Mouse (Mus musculus) gastrocnemius, postnatal 4 days (tissue): Measurements from ENCODE around the gene Fbxo10. TPM values are rescaled to one million over a fixed set of nuclear protein-coding genes. Genes with fewer than 3 reads are reported as not detected.
A peak's percentile ranks its signal among the peaks of the same experiment; 100 is the strongest.
"Not testable (repeated sequence)": the region's sequence is repeated elsewhere in the genome, so short reads cannot be mapped to it uniquely, and the experiment has no call there.

Experiments
- DNase-seq, 2 experiments: peaks; one replicate each; pipeline ENCODE4 v3.0.0; 2021 to 2022; ENCODE audit warnings: low spot score in 2 of 2, mixed read lengths in 2 of 2
- total RNA-seq, 2 experiments: library from RNA; stranded (reverse); gene quantifications; 2 replicates each; pipeline ENCODE4 v1.2.3; 2021

Gene Fbxo10
- total RNA-seq, 2 experiments from 2014 or later = 16.0 to 16.8 TPM

DNA sequence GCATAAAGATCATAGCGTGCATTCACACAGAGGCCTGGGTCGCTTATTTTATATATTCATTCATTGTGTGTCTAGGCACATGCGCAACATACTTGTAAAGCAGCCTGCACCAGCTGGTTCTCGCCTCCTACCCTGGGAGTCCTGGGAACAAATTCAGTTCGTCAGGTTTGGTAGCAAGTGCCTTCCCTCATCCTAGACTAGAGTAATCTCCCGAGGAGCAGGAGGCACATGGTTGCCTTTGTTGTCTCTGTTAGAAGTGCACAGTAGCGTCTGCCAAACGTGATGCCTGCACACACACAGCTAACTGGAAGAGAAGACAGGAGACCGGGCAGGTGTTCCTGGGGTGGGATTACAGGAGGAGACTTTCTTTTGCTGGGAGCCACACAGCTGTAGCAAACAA is 36.4 kb downstream of the Fbxo10 start:
- no peak for DNase-seq

DNA sequence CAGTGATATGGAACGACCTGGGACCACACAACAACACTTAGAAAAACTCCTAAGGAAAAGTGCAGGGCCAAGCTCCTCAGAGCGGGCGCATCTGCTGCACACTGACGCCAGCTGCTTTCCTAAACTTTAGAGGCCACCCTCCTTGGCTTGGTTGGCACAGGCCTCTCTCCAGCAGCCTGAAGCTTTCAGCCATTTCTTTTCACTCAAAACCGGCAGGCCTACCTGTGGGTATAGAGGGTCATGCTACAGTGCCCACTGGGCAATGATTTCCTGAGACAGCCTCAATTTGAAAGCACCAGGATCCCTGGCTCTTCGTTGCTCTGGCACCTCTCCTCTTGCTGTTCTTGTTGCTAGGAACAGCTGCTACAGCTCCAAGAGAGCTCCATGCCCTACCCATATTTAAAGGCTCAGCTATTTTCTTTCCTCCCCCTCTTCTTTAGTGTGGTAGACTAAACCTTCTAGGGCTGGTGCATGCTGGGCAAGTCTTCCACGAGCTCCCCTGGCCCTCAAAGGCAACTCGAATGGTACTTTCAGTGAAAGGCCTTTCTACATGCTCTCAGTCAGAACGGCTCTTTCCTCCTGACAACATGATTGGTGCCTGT is 37.0 kb downstream of the Fbxo10 start:
- DNase-seq = no peak

GRCm38 (mm10) chr4:45046679-45047078 is 37.7 kb downstream of the Fbxo10 start:
- no peak for DNase-seq

DNA sequence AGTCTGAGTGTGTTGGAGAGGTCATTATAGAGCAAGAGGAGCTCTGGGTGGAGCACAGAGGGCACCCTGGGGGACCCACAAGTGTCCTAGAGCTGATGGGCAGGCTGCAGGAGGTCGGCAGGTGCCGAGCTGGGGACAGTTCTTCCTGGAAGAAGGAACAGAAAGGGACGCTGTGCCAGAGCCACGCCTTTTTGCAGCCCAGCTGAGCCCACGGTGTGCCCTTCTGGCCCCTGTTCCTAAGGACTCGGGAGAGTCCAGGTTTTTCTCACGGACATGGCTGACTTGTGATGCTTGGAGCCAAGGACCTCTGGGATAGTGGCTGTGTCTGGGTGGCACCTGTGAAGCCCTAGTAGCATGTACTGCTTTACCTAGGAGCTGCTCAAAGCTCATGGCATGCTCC is 43.6 kb downstream of the Fbxo10 start:
- no peak for DNase-seq

- not testable (repeated sequence) for DNase-seq
Measured at GRCm38 (mm10) chr4:45039546-45039945, 44.9 kb downstream of the Fbxo10 start.

DNA sequence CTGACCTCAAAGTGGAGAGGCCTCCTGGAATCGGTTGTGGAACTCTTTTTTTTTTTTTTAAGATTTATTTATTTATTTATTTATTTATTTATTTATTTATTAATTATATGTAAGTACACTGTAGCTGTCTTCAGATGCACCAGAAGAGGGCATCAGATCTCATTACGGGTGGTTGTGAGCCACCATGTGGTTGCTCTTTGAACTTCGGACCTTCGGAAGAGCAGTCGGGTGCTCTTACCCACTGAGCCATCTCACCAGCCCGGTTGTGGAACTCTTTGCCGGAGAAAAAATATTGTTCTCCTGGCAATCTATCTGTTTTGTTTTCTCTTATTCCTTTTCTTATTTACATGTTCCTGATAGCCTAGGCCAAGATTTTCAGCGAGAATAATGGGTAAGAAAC is 45.5 kb downstream of the Fbxo10 start:
- DNase-seq = not testable (repeated sequence)

GRCm38 (mm10) chr4:45037455-45038410 is 46.7 kb downstream of the Fbxo10 start:
- no peak for DNase-seq

- no peak for DNase-seq
Measured at GRCm38 (mm10) chr4:45036571-45036970, 47.8 kb downstream of the Fbxo10 start.

DNA sequence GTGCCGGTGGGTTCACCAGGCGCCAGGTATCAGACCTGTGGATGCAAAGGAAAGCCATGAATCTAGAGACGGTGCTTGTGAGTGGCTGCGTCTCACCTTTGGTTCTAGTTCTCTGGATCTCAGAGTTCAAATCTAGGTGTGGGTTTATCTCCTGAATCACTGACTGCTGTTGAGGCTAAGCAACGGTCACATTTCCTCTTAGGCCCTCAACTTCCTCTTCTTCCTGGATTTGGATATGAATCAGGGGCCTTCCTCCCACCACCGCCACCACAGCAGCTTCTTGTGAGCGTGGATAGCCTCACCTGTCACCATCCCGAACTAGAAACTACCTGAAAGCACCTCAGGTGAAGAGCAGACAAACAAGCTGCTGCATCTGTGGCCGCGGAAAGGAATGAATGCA is 48.4 kb downstream of the Fbxo10 start:
- DNase-seq = no peak

- DNase-seq = no peak
Measured at GRCm38 (mm10) chr4:45034693-45035628, 49.4 kb downstream of the Fbxo10 start.

GRCm38 (mm10) chr4:45032586-45032985 is 51.8 kb downstream of the Fbxo10 start:
- no peak for DNase-seq

DNA sequence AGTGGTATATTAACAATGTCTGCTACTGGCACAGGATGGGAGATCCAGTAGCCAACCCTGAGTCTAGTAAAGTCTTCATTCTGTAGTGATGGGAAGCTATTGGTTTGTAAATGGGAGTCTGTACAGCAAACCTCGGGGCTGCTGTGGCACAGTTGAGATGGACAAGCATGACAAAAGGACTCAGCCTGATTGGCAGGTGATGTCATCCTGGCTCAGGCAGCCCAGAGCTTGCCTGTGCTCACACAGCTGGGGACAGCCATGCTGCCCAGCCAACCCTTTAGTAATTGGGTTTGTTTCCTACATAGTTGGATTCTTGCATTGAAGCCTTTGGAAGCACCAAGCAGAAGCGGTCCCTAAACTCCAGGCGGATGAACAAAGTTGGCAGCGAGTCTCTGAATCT is 57.9 kb downstream of the Fbxo10 start:
- DNase-seq = no peak

DNA sequence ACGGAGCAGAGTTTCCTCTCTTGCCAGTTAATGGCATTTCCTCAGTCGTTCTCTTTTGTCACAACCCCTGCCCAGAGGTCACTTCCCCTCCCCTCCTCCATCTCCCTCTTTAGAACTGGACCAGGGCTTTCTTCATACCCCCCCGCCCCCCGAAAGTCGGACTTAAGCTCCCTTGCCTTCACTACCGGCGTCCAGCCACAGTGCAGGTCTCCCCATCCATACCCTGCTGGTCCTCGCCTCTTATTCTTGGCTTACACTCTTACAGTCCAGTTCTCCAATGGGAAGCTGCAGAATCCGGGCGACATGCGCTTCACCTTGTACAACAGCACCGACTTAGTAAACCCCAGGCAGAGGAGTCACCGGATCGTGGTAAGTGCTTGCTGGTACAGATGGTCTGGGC is 65.4 kb downstream of the Fbxo10 start:
- DNase-seq = no peak

GRCm38 (mm10) chr4:45018452-45018980 is 65.9 kb downstream of the Fbxo10 start, which contains the start of gene Polr1e:
TSS of gene Polr1e (plus strand) at chr4:45018583.
- peak; percentile 75 to 90 for DNase-seq

GRCm38 (mm10) chr4:45015615-45016014 is 68.8 kb downstream of the Fbxo10 start:
- peak in 1 of 2 experiments; percentile 41 for DNase-seq

GRCm38 (mm10) chr4:45013537-45013936 is 70.9 kb downstream of the Fbxo10 start:
- DNase-seq = no peak

DNA sequence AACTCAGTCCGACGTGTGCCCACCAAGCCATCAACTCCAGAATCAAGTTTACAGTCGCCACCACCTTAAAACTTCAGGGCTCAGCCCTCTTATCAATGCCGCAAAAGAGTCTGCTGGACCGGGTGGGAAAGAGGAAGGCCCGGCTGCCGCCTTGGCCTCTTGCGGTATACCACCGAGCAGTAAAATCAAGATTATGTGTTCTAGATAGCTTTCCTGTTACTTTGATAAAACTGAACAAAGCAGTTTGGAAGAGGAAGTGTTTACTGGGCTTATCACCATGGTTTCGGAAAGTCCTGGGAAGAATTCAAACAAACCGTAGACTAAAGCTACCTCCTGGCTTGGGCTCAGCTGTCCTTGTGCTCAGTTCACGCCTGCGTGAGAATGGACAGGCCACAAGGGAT is 71.4 kb downstream of the Fbxo10 start:
- DNase-seq = peak in 1 of 2 experiments; percentile 21

- DNase-seq = peak; percentile 90 to 98
Measured at GRCm38 (mm10) chr4:45012105-45012975, 72.1 kb downstream of the Fbxo10 start, which contains the start of gene Zbtb5. TSS of gene Zbtb5 (minus strand) at chr4:45012412.

GRCm38 (mm10) chr4:45011581-45012104 is 72.8 kb downstream of the Fbxo10 start:
- peak; percentile 48 to 64 for DNase-seq
